Comparison of ENCODE assay signal across 8 mouse cellular contexts in genomic region chr14:25565344-25566088, GRCm38 (mm10).
DNase-seq lines count a peak whose midpoint lies in the region; ATAC-seq and TF ChIP-seq lines count a peak whose summit lies in the region.

No protein-coding gene starts in this region.

- 0 out of 2 replicates have a peak, but pooled peaks cover 3% of the 10 kb centered on the region for H3K36me3 ChIP-seq in embryonic facial prominence, embryonic 15.5 days
- H3K36me3 ChIP-seq in heart, embryonic 10.5 days: peaks cover 24% of the 10 kb centered on the region
- peaks cover 3% of the 10 kb centered on the region; the same call in 1 of the 2 replicates for H3K36me3 ChIP-seq in kidney, embryonic 14.5 days (ENCODE audit: control insufficient read depth, insufficient read depth, low read length)
- H3K36me3 ChIP-seq in limb, embryonic 14.5 days (ENCODE audit: control insufficient read depth, insufficient read depth, low read length): peaks cover 22% of the 10 kb centered on the region
- no peaks in the 10 kb centered on the region for H3K36me3 ChIP-seq in midbrain, postnatal 0 days (ENCODE audit: insufficient read depth, low read length)

- H3K27ac ChIP-seq in bone marrow macrophage, adult 2 months (ENCODE audit: insufficient read depth, low read depth, low read length): no peak overlapping the region
- peak overlapping the region; percentile 66; the same call in 1 of the 2 replicates for H3K27ac ChIP-seq in embryonic facial prominence, embryonic 15.5 days (replicated peaks)
- H3K27ac ChIP-seq in heart, embryonic 10.5 days: peak overlapping the region; percentile 69
- 0 out of 2 replicates have a peak overlapping the region, but pooled peaks have one; percentile 17 for H3K27ac ChIP-seq in kidney, embryonic 14.5 days (ENCODE audit: low read depth, low read length)
- H3K27ac ChIP-seq in limb, embryonic 14.5 days (replicated peaks; ENCODE audit: low read depth, low read length): no peak overlapping the region
- peak overlapping the region; percentile 52; the same call in 1 of the 2 replicates for H3K27ac ChIP-seq in midbrain, postnatal 0 days (ENCODE audit: low read depth, low read length)

- TF ChIP-seq POLR2A in bone marrow macrophage, adult 2 months (IDR thresholded peaks at IDR 0.05; ENCODE audit: borderline replicate concordance, low read depth, low read length): no peak
- TF ChIP-seq POLR2A in limb, embryonic 14.5 days (IDR thresholded peaks at IDR 0.05; ENCODE audit: borderline replicate concordance, extremely low read depth, insufficient read depth, insufficient read length): no peak

- H3K4me3 ChIP-seq in bone marrow macrophage, adult 2 months (ENCODE audit: insufficient read depth, low read length): no peak overlapping the region
- no peak overlapping the region for H3K4me3 ChIP-seq in embryonic facial prominence, embryonic 15.5 days (replicated peaks)
- no peak overlapping the region for H3K4me3 ChIP-seq in heart, embryonic 10.5 days
- no peak overlapping the region for H3K4me3 ChIP-seq in kidney, embryonic 14.5 days (ENCODE audit: low read length)
- no peak overlapping the region for H3K4me3 ChIP-seq in limb, embryonic 14.5 days (replicated peaks; ENCODE audit: low read length)
- H3K4me3 ChIP-seq in midbrain, postnatal 0 days (ENCODE audit: low read depth, low read length): no peak overlapping the region

- WGBS in embryonic facial prominence, embryonic 15.5 days: 20% methylated on average over 11 of the region's 11 CpGs
- 26% methylated on average over 11 of the region's 11 CpGs for WGBS in heart, embryonic 10.5 days
- WGBS in kidney, embryonic 14.5 days: 33% methylated on average over 11 of the region's 11 CpGs
- 20% methylated on average over 11 of the region's 11 CpGs for WGBS in limb, embryonic 14.5 days
- 21% methylated on average over 11 of the region's 11 CpGs for WGBS in midbrain, postnatal 0 days

- peak; percentile 68 for DNase-seq in A20 (ENCODE audit: low read depth, low spot score)
- peak; percentile 90 for DNase-seq in heart, embryonic 10.5 days (ENCODE audit: low spot score)
- peak; percentile 71 for DNase-seq in limb, embryonic 14.5 days (ENCODE audit: low spot score)
- peak; percentile 90 for DNase-seq in midbrain, postnatal 0 days (ENCODE audit: low spot score)
- DNase-seq in spleen, postnatal 10 days (ENCODE audit: low spot score in 2 of 2): peak; percentile 72 to 86

- H3K4me2 ChIP-seq in embryonic facial prominence, embryonic 15.5 days (replicated peaks): no peak overlapping the region
- no peak overlapping the region for H3K4me2 ChIP-seq in kidney, embryonic 14.5 days (replicated peaks; ENCODE audit: low read depth, low read length)
- no peak overlapping the region for H3K4me2 ChIP-seq in limb, embryonic 14.5 days (replicated peaks; ENCODE audit: low read depth, low read length, severe bottlenecking)
- no peak overlapping the region for H3K4me2 ChIP-seq in midbrain, postnatal 0 days (ENCODE audit: low read depth, low read length, poor library complexity, severe bottlenecking)

- ATAC-seq in embryonic facial prominence, embryonic 15.5 days (ENCODE audit: insufficient number of reproducible peaks, low FRiP score, low TSS enrichment, low read depth): peak; percentile 49; the same call in 1 of the 2 replicates
- ATAC-seq in kidney, embryonic 14.5 days (ENCODE audit: low FRiP score, low TSS enrichment): peak; percentile 47
- ATAC-seq in limb, embryonic 14.5 days (ENCODE audit: low FRiP score, low read depth): peak; percentile 65
- peak; percentile 73 for ATAC-seq in midbrain, postnatal 0 days (ENCODE audit: low FRiP score)

- no peaks in the 10 kb centered on the region for H3K27me3 ChIP-seq in embryonic facial prominence, embryonic 15.5 days
- H3K27me3 ChIP-seq in heart, embryonic 10.5 days (ENCODE audit: insufficient read depth, poor library complexity, severe bottlenecking): no peaks in the 10 kb centered on the region
- H3K27me3 ChIP-seq in kidney, embryonic 14.5 days (ENCODE audit: control insufficient read depth, insufficient read depth, low read length): no peaks in the 10 kb centered on the region
- H3K27me3 ChIP-seq in limb, embryonic 14.5 days (ENCODE audit: control insufficient read depth, insufficient read depth, low read length): no peaks in the 10 kb centered on the region
- no peaks in the 10 kb centered on the region for H3K27me3 ChIP-seq in midbrain, postnatal 0 days (ENCODE audit: insufficient read depth, low read length)

- TF ChIP-seq CTCF in bone marrow macrophage, adult 2 months (IDR thresholded peaks at IDR 0.05; ENCODE audit: low read depth, low read length): peak; percentile 93
- peak; percentile 98 for TF ChIP-seq CTCF in midbrain, postnatal 0 days (IDR thresholded peaks at IDR 0.05)

- no peaks in the 10 kb centered on the region for H3K4me1 ChIP-seq in bone marrow macrophage, adult 2 months (ENCODE audit: control insufficient read depth, insufficient read depth, low read length)
- peaks cover 34% of the 10 kb centered on the region for H3K4me1 ChIP-seq in embryonic facial prominence, embryonic 15.5 days
- peaks cover 72% of the 10 kb centered on the region for H3K4me1 ChIP-seq in heart, embryonic 10.5 days
- peaks cover 18% of the 10 kb centered on the region for H3K4me1 ChIP-seq in kidney, embryonic 14.5 days (ENCODE audit: control insufficient read depth, insufficient read depth, low read length)
- peaks cover 38% of the 10 kb centered on the region for H3K4me1 ChIP-seq in limb, embryonic 14.5 days (ENCODE audit: control insufficient read depth, insufficient read depth, low read length)
- H3K4me1 ChIP-seq in midbrain, postnatal 0 days (ENCODE audit: insufficient read depth, low read length): peaks cover 4% of the 10 kb centered on the region; the same call in 1 of the 2 replicates

- no peaks in the 10 kb centered on the region for H3K9me3 ChIP-seq in embryonic facial prominence, embryonic 15.5 days (replicated peaks)
- no peaks in the 10 kb centered on the region for H3K9me3 ChIP-seq in heart, embryonic 10.5 days
- no peaks in the 10 kb centered on the region for H3K9me3 ChIP-seq in kidney, embryonic 14.5 days (ENCODE audit: control insufficient read depth, low read length)
- no peaks in the 10 kb centered on the region for H3K9me3 ChIP-seq in limb, embryonic 14.5 days (ENCODE audit: control insufficient read depth, low read length)
- H3K9me3 ChIP-seq in midbrain, postnatal 0 days (ENCODE audit: low read length): no peaks in the 10 kb centered on the region

- no peak overlapping the region for H3K9ac ChIP-seq in embryonic facial prominence, embryonic 15.5 days
- peak overlapping the region; percentile 18; the same call in 1 of the 2 replicates for H3K9ac ChIP-seq in kidney, embryonic 14.5 days (ENCODE audit: low read depth, low read length)
- H3K9ac ChIP-seq in limb, embryonic 14.5 days (ENCODE audit: low read depth, low read length, severe bottlenecking): no peak overlapping the region
- H3K9ac ChIP-seq in midbrain, postnatal 0 days (replicated peaks; ENCODE audit: low read length, poor library complexity, severe bottlenecking): no peak overlapping the region

Comparison
In these comparisons a context has a peak if more than half of its experiments do, and no peak if none do; other contexts are left out.
1. H3K27ac ChIP-seq: peak in embryonic facial prominence, embryonic 15.5 days (single experiment), heart, embryonic 10.5 days (single experiment), kidney, embryonic 14.5 days (single experiment) and midbrain, postnatal 0 days (single experiment); none in bone marrow macrophage, adult 2 months (single experiment) and limb, embryonic 14.5 days (single experiment).
2. Peak in every context shown above with its lines, with median percentiles within 50 percentile points of each other: DNase-seq and ATAC-seq.